Mouse (Mus musculus) Patski (cell line): ENCODE results near the gene Baiap3. TPM values are rescaled to one million over a fixed set of nuclear protein-coding genes. Genes with fewer than 3 reads are reported as not detected.
"Not testable (repeated sequence)": the region's sequence is repeated elsewhere in the genome, so short reads cannot be mapped to it uniquely, and the experiment has no call there.

Experiments
- ATAC-seq: fragments of 100-300 bp; one replicate; pipeline ENCODE4 v1.8.0; 2021
- CTCF ChIA-PET: fragments of 350-600 bp; sonication (Branson Sonifier 250); formaldehyde crosslinking; loops from one replicate; lab custom pipeline; 2022; ENCODE audit warnings: inconsistent platforms; lab: Charles Lee
- POLR2A ChIA-PET: fragments of 350-600 bp; sonication (Branson Sonifier 250); formaldehyde crosslinking; loops from one replicate; lab custom pipeline; 2022; ENCODE audit warnings: antibody characterized with exemption, inconsistent platforms; lab: Charles Lee
- DNase-seq: peaks from one replicate; pipeline ENCODE4 v3.0.0-alpha.2; 2011; ENCODE audit warnings: low read depth, low spot score
- H3K27me3 ChIP-seq: fragments of 371-371 bp; one replicate; pipeline ENCODE4 v1.5.1; 2021
- CTCF ChIP-seq: fragments of 100-300 bp; IDR thresholded peaks from one replicate; pipeline ENCODE4 v1.5.1; 2021
- in situ Hi-C: fragments of 300-500 bp; cut with MboI; formaldehyde crosslinking; loops from 3 replicates; pipeline ENCODE4 v1.11.1; 2018; ENCODE audit warnings: low pct_unique_long_range_greater_than_20kb, mixed read lengths
- polyA plus RNA-seq: library from polyadenylated mRNA; unstranded; gene quantifications from one replicate; pipeline ENCODE4 v1.2.3, GENCODE M21; 2021

Gene Baiap3
- polyA plus RNA-seq, 1 experiment from 2014 or later: 0.12 TPM

GRCm38 (mm10) chr17:25227991-25228390, 28.2 kb downstream of the Baiap3 start:
- in situ Hi-C loops: no loop called here
- POLR2A ChIA-PET: no interaction called here
- CTCF ChIA-PET: no interaction called here
- H3K27me3 ChIP-seq: no peaks in the 10 kb centered on the region
- no peak for TF ChIP-seq CTCF
- no peak for ATAC-seq
- no peak for DNase-seq

- ChIA-PET CTCF (interaction anchor here (1.4 kb wide), 1 partner anchor 46 kb away, joined by 3 read pairs; no protein-coding TSS in a partner anchor), POLR2A (no interaction called here)
- ATAC-seq (no peak), DNase-seq (no peak)
- TF ChIP-seq CTCF: no peak
- in situ Hi-C loops: no loop called here
- H3K27me3 ChIP-seq: no peaks in the 10 kb centered on the region
Measured at GRCm38 (mm10) chr17:25225659-25226058, 30.5 kb downstream of the Baiap3 start.

DNA sequence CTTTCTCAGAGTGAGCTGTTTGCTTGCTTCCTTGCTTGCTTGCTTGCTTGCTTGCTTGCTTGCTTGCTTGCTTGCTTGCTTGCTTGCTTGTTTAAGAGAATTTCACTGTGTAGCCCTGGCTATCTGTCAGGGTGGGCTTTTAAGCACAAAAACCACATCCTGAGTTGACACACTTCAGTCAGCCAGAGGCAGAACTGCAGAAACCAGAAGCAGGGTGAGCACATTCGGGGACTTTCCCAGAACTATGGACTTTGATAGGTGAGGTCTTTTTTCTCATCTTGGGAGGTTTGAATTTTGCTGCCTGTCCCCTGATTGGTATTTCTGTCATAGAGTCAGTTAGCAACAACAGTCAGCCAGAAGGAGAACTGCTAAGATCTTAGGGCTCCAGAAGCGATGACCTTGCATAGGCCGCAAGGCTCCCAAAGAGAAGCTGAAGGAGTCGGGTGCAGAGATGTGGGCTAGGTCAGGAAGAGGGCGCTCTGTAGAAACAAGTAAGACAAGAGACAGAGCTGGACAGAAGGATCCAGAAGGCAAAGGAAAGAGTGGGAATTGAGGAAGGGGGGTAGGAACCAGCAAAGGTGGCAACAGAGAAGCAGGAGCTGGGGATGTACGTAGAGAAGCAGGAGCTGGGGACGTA, 31.5 kb downstream of the Baiap3 start:
- in situ Hi-C loops: no loop called here
- POLR2A ChIA-PET: interaction anchor here (0.8 kb wide), 1 partner anchor 48 kb away, joined by 3 read pairs; no protein-coding TSS in a partner anchor

DNA sequence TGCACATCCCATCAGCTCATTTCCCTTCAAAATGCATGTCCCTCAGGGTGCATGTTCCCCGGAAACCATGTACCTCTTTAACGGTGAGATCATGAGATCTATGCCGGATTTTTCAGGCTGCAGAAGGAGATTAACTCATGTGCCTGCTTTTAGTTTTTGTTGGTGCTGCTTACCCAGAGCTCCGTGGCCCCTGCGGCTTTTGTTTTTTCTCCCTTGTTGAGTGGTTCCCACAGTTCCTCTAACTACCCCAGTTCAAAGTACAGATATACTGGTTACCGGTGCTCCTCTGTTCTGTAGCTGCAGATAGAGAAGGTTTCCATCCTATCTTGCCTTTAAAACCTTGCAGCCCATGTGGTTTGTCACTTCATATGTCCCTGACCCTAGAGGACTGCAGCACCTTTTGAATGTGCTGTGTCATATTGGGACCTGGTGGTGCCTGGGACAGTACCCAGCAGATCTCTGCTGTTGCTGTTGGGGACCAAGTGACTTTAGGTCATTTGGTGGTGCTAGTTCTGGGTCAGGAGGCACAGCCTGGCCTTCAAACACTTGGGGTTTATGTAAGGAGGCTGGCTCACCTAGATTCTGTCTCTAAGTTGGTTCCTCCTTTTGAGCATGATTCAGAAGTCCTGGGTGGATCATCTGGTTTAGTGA, 33.1 kb downstream of the Baiap3 start:
- no peaks in the 10 kb centered on the region for H3K27me3 ChIP-seq
- DNase-seq (no peak), ATAC-seq (no peak)
- POLR2A ChIA-PET: no interaction called here
- CTCF ChIA-PET: no interaction called here
- in situ Hi-C loops: no loop called here
- no peak for TF ChIP-seq CTCF

More for the DNA sequence above, 31.5 kb downstream of the Baiap3 start:
- TF ChIP-seq CTCF: no peak
- H3K27me3 ChIP-seq: no peaks in the 10 kb centered on the region
- no peak for ATAC-seq
- CTCF ChIA-PET: interaction anchor here (1.4 kb wide), 1 partner anchor 47 kb away, joined by 3 read pairs; no protein-coding TSS in a partner anchor
- no peak for DNase-seq

DNA sequence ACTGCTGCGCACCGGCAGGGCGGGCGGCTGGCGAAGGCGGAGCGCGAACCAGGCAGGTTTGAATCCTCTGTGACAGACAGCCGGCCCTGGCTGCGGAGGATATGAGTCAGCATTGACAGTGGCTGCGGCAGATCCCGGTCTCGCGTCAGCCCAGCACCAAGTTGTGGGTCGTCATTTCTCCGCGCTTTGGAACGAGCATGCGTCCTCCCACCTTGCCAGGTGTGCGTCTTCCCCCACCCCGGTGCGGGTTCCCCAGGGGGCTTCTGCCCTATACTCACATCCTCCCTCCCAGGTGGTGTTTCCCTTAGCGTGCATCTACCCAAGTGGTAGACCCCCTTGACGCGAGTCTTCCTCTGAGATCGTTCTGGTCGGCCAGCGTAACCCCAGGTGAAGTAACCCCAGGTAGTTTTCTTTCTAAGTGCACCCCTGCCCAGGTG, 33.6 kb downstream of the Baiap3 start:
- in situ Hi-C loops, POLR2A ChIA-PET, H3K27me3 ChIP-seq, DNase-seq, CTCF ChIA-PET: not testable (repeated sequence)
- ATAC-seq: peak; percentile 48

- ATAC-seq: peak; percentile 15
- POLR2A ChIA-PET: no interaction called here
- no peak for DNase-seq
- H3K27me3 ChIP-seq: no peaks in the 10 kb centered on the region
- no peak for TF ChIP-seq CTCF
- CTCF ChIA-PET: interaction anchor here (1.1 kb wide), 1 partner anchor 207 kb away, joined by 3 read pairs; the partner anchor contains the start of gene Cramp1l
- in situ Hi-C loops: no loop called here
Measured at GRCm38 (mm10) chr17:25221821-25222503, 34.2 kb downstream of the Baiap3 start.

- no peak for TF ChIP-seq CTCF
- in situ Hi-C loops: no loop called here
- CTCF ChIA-PET: interaction anchor here (1.1 kb wide), 1 partner anchor 205 kb away, joined by 3 read pairs; the partner anchor contains the start of gene Cramp1l
- ATAC-seq (no peak), DNase-seq (no peak)
- POLR2A ChIA-PET: no interaction called here
- no peaks in the 10 kb centered on the region for H3K27me3 ChIP-seq
Measured at GRCm38 (mm10) chr17:25220746-25221145, 35.4 kb downstream of the Baiap3 start.

DNA sequence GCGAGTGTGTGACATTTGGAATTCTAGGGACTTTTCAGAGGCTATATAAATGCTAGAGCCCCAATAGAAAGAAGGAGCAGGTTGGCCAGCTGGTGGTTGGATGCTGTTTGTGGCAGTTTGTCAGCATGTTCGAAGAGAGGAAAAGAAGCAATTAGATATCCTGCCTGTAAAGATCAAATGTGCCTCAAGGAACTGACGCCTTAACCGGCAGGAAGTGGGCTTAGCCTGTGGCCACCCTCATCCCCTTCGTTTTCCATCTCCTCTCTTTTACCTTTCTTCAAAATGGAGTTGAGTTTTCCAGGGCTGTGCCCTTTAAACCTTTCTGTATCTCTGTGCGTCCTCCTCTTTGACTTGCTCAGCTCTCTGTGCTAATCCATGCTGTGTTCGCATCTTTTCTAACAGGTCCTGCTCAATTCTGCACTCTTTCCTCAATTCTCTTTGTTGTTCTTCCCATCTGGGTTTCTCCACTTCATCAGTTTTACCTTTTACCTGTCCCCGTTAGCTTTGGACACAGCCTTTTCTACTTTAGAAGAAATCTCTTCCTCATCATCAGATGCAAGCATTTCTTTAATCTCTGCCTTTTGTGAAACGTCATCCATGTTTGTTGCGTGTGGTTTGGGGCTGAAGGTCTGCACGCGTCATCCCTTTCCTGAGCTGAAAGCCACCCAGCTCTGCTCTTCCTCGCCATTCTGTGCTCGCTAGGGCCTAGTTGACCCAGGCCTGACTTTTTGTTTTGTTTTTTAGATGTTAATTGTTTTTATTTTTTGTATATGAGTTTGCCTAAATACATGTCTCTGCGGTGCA, 36.5 kb downstream of the Baiap3 start:
- TF ChIP-seq CTCF: no peak
- ChIA-PET CTCF (no interaction called here), POLR2A (no interaction called here)
- in situ Hi-C loops: no loop called here
- H3K27me3 ChIP-seq: no peaks in the 10 kb centered on the region
- DNase-seq: no peak
- no peak for ATAC-seq

DNA sequence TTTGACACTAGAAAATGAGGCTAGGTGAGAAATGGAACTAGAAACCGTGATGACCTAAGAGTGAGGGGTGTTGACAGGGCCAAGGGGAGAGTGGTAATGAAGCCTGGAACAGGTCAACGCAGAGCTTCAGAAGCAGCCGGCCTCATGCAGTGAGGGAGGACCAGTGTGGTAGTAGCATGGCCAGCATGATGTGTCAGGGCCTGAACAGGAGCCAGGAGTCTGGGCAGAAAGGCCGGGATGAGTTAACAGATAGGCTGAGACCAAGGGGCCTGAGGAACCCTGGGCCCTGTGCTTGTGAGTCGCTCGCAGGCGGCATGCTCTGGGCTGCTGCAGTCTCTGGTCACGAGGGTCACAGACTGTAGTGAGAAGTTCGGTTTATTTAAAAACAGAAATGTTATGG, 37.2 kb downstream of the Baiap3 start:
- no peaks in the 10 kb centered on the region for H3K27me3 ChIP-seq
- no peak for TF ChIP-seq CTCF
- ChIA-PET POLR2A (interaction anchor here (0.5 kb wide), 1 partner anchor 495 kb away, joined by 3 read pairs; the partner anchor contains the start of gene Ndufb10), CTCF (no interaction called here)
- in situ Hi-C loops: no loop called here
- DNase-seq (no peak), ATAC-seq (no peak)

DNA sequence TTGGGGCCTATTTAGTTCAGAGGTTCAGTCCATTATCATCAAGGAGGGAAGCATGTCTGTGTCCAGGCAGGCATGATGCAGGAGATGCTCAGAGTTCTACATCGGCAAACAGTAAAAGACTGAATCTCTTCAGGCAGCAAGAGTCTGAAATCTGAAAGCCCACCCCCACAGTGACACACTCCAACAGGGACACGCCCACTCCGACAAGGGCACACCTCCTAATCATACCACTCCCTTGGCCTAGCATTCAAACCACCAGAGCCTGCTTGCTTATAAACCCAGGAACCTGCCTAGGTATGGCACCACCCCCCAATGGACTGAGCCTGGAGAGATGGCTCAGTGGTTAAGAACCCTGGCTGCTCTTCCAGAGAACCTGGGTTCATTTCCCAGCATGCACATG, 40.7 kb downstream of the Baiap3 start:
- no peaks in the 10 kb centered on the region for H3K27me3 ChIP-seq
- ChIA-PET POLR2A (no interaction called here), CTCF (no interaction called here)
- no peak for ATAC-seq
- TF ChIP-seq CTCF: no peak
- in situ Hi-C loops: no loop called here
- no peak for DNase-seq
